Mouse (Mus musculus): ENCODE measurements around the gene Nav2. TPM values are rescaled to one million over a fixed set of nuclear protein-coding genes. Genes with fewer than 3 reads are reported as not detected.

Nav2 gene
- total and polyA plus RNA-seq, 3 experiments = under 0.01 TPM; not detected in 2

DNA sequence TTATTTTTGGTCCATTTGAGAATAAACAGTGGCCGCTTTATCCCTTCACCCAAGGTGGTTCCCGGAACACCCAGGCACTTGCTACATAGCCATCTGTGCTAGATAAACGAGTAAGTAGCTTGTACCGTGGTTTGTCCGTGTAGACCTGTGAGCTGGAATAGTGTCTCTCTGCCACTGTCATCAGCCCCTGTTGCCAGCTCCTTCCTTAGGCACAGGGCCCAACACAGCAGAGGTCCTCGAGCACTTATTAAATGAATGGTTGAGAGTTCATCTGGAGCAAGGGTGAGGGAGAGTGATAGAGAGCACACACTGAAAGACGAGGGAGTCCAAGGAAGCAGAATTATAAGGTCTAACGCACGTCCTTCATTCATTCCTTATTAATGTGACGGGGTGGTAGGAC lies 106.0 kb downstream of the Nav2 start:
- Histone ChIP-seq H3K4me2 (ENCODE audit: insufficient read depth, low read depth, poor library complexity, severe bottlenecking) (no peak overlapping the region), H3K9ac (ENCODE audit: insufficient read depth, low read depth) (no peak overlapping the region), H3K36me3 (replicated peaks in 1 of 2; ENCODE audit: control insufficient read depth in 1 of 2, insufficient read depth in 1 of 2, low read length in 1 of 2) (no peaks in the 10 kb centered on the region), H3K4me3 (replicated peaks in 1 of 3; ENCODE audit: low read depth in 2 of 3, low read length in 2 of 3, poor library complexity in 1 of 3) (no peak overlapping the region), H3K4me1 (ENCODE audit: control insufficient read depth in 1 of 2, insufficient read depth in 2 of 2) (no peaks in the 10 kb centered on the region), H3K9me3 (replicated peaks; ENCODE audit: low read length) (no peaks in the 10 kb centered on the region), H3K27me3 (replicated peaks) (peaks cover 89% of the 10 kb centered on the region), H3K27ac (ENCODE audit: insufficient read depth, low read depth) (no peak overlapping the region), H3K79me2 (replicated peaks; ENCODE audit: control insufficient read depth, extremely low read depth, insufficient read depth, poor library complexity, severe bottlenecking) (no peaks in the 10 kb centered on the region)
- in situ Hi-C loops (cut with MboI; ENCODE audit: low pct_ligation_motif_present, low pct_unique_long_range_greater_than_20kb, low sequenced_read_pairs) (no loop called here), dilution Hi-C loops (cut with MboI; ENCODE audit: extremely low pct_ligation_motif_present, extremely low pct_unique_long_range_greater_than_20kb, low sequenced_read_pairs) (no loop called here)
- no peak for TF ChIP-seq TBP (conservative IDR thresholded peaks at IDR 0.05; ENCODE audit: low read depth, low read length)
- no peak for TF ChIP-seq TCF12 (IDR thresholded peaks at IDR 0.05; ENCODE audit: low read depth, low read length)
- no peak for TF ChIP-seq POLR2A (IDR thresholded peaks at IDR 0.05; ENCODE audit: low read depth, low read length)
- TF ChIP-seq CHD1 (IDR thresholded peaks at IDR 0.05; ENCODE audit: low read depth, low read length) = no peak
- no peak for TF ChIP-seq NRF1 (IDR thresholded peaks at IDR 0.05; ENCODE audit: low read depth, low read length)
- TF ChIP-seq HCFC1 (IDR thresholded peaks at IDR 0.05; ENCODE audit: low read depth, low read length) = no peak
- no peak for TF ChIP-seq JUND (conservative IDR thresholded peaks at IDR 0.05; ENCODE audit: low read depth, low read length)
- TF ChIP-seq ZNF384 (IDR thresholded peaks at IDR 0.05; ENCODE audit: low read depth, low read length) = no peak
- TF ChIP-seq ELF1 (IDR thresholded peaks at IDR 0.05; ENCODE audit: low read depth, low read length) = no peak
- no peak for DNase-seq (ENCODE audit: extremely low read depth)

DNA sequence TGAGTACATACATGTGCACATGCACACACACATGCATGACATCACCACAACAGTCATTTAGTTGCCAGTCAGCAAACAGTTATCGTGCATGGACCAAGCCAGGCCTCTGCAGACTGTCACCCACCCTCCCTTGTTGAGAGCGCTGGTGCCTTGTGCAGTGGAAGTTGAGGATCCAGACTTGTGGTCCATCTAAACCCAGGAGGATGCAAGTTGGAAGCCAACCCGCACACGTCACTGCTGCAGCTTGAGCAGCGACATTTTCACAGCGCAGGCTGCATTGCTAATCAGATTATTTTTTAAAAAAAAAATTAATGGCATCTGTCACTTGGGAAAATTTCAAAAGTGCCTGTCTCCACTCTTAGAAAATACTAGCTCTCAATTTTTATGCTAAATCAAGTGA lies 106.8 kb downstream of the Nav2 start:
- no peak for DNase-seq (ENCODE audit: extremely low read depth)
- Histone ChIP-seq H3K4me2 (ENCODE audit: insufficient read depth, low read depth, poor library complexity, severe bottlenecking) (no peak overlapping the region), H3K9me3 (replicated peaks; ENCODE audit: low read length) (no peaks in the 10 kb centered on the region), H3K4me3 (replicated peaks in 1 of 3; ENCODE audit: low read depth in 2 of 3, low read length in 2 of 3, poor library complexity in 1 of 3) (no peak overlapping the region), H3K9ac (ENCODE audit: insufficient read depth, low read depth) (no peak overlapping the region), H3K36me3 (replicated peaks in 1 of 2; ENCODE audit: control insufficient read depth in 1 of 2, insufficient read depth in 1 of 2, low read length in 1 of 2) (no peaks in the 10 kb centered on the region), H3K79me2 (replicated peaks; ENCODE audit: control insufficient read depth, extremely low read depth, insufficient read depth, poor library complexity, severe bottlenecking) (no peaks in the 10 kb centered on the region), H3K27ac (ENCODE audit: insufficient read depth, low read depth) (no peak overlapping the region), H3K4me1 (ENCODE audit: control insufficient read depth in 1 of 2, insufficient read depth in 2 of 2) (no peaks in the 10 kb centered on the region), H3K27me3 (replicated peaks) (peaks cover 85% of the 10 kb centered on the region)
- in situ Hi-C loops (cut with MboI; ENCODE audit: low pct_ligation_motif_present, low pct_unique_long_range_greater_than_20kb, low sequenced_read_pairs) = no loop called here
- dilution Hi-C loops (cut with MboI; ENCODE audit: extremely low pct_ligation_motif_present, extremely low pct_unique_long_range_greater_than_20kb, low sequenced_read_pairs) = no loop called here
- TF ChIP-seq CHD1 (IDR thresholded peaks at IDR 0.05; ENCODE audit: low read depth, low read length) (no peak), IRF4 (IDR thresholded peaks at IDR 0.05; ENCODE audit: low read depth, low read length) (no peak), ELF1 (IDR thresholded peaks at IDR 0.05; ENCODE audit: low read depth, low read length) (no peak), UBTF (IDR thresholded peaks at IDR 0.05; ENCODE audit: low read depth, low read length) (no peak), CHD2 (IDR thresholded peaks at IDR 0.05; ENCODE audit: low read length) (no peak), ETS1 (conservative IDR thresholded peaks at IDR 0.05; ENCODE audit: low read depth, low read length) (no peak)

DNA sequence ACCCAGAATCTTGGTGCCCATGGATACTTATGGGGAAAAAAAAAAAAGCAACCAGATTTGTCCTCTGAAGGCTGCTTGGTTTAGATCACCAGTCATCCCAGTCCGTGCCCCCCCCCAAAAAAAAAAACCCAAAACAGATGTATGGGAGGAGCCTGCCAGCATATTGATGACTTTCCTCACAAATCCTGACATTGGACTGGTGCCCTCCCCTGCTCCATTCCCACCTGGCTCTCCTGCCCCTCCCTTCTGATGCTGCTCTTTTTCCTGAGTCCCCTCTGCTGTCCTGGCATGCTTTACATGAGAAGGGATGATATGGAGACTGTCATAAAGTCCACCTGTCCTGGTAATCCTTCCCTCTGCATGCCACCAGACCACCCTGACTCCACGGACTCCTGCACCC lies 107.6 kb downstream of the Nav2 start:
- Histone ChIP-seq H3K27me3 (replicated peaks) (peaks cover 84% of the 10 kb centered on the region), H3K4me2 (ENCODE audit: insufficient read depth, low read depth, poor library complexity, severe bottlenecking) (no peak overlapping the region), H3K4me3 (replicated peaks in 1 of 3; ENCODE audit: low read depth in 2 of 3, low read length in 2 of 3, poor library complexity in 1 of 3) (no peak overlapping the region), H3K36me3 (replicated peaks in 1 of 2; ENCODE audit: control insufficient read depth in 1 of 2, insufficient read depth in 1 of 2, low read length in 1 of 2) (no peaks in the 10 kb centered on the region), H3K79me2 (replicated peaks; ENCODE audit: control insufficient read depth, extremely low read depth, insufficient read depth, poor library complexity, severe bottlenecking) (no peaks in the 10 kb centered on the region), H3K27ac (ENCODE audit: insufficient read depth, low read depth) (no peak overlapping the region), H3K9me3 (replicated peaks; ENCODE audit: low read length) (no peaks in the 10 kb centered on the region), H3K9ac (ENCODE audit: insufficient read depth, low read depth) (no peak overlapping the region), H3K4me1 (ENCODE audit: control insufficient read depth in 1 of 2, insufficient read depth in 2 of 2) (no peaks in the 10 kb centered on the region)
- no peak for DNase-seq (ENCODE audit: extremely low read depth)
- TF ChIP-seq TBP (conservative IDR thresholded peaks at IDR 0.05; ENCODE audit: low read depth, low read length) (no peak), TCF12 (IDR thresholded peaks at IDR 0.05; ENCODE audit: low read depth, low read length) (no peak), HCFC1 (IDR thresholded peaks at IDR 0.05; ENCODE audit: low read depth, low read length) (no peak), MAZ (IDR thresholded peaks at IDR 0.05; ENCODE audit: low read depth, low read length) (no peak), JUND (conservative IDR thresholded peaks at IDR 0.05; ENCODE audit: low read depth, low read length) (no peak), ETS1 (conservative IDR thresholded peaks at IDR 0.05; ENCODE audit: low read depth, low read length) (no peak), ZC3H11A (IDR thresholded peaks at IDR 0.05; ENCODE audit: low read depth, low read length) (no peak), NELFE (IDR thresholded peaks at IDR 0.05; ENCODE audit: low read depth, low read length) (no peak), KAT2A (IDR thresholded peaks at IDR 0.05; ENCODE audit: insufficient replicate concordance, low read length) (no peak), POLR2A (IDR thresholded peaks at IDR 0.05; ENCODE audit: low read depth, low read length) (no peak), ZKSCAN1 (IDR thresholded peaks at IDR 0.05; ENCODE audit: borderline replicate concordance, low read depth, low read length) (no peak), CTCF (conservative IDR thresholded peaks at IDR 0.05 in 1 of 2, IDR thresholded peaks at IDR 0.05 in 1 of 2; ENCODE audit: low read depth in 2 of 2, low read length in 2 of 2) (no peak)
- in situ Hi-C loops (cut with MboI; ENCODE audit: low pct_ligation_motif_present, low pct_unique_long_range_greater_than_20kb, low sequenced_read_pairs) (no loop called here), dilution Hi-C loops (cut with MboI; ENCODE audit: extremely low pct_ligation_motif_present, extremely low pct_unique_long_range_greater_than_20kb, low sequenced_read_pairs) (no loop called here)
